Mouse (Mus musculus) layer of hippocampus, adult 2 months (tissue): ENCODE results near the gene Mdm2. TPM values are rescaled to one million over a fixed set of nuclear protein-coding genes. Genes with fewer than 3 reads are reported as not detected.

Source experiments
- DNase-seq, 2 experiments: peaks; one replicate each; pipeline ENCODE4 v3.0.0; 2022; ENCODE audit warnings: low spot score in 2 of 2
- H3K27ac ChIP-seq: fragments of 200-600 bp; 2 replicates; pipeline ENCODE4 v1.8.1; 2022
- H3K4me3 ChIP-seq: fragments of 200-600 bp; 2 replicates; pipeline ENCODE4 v1.8.1; 2022; ENCODE audit warnings: mild to moderate bottlenecking
- CTCF ChIP-seq: fragments of 200-600 bp; conservative IDR thresholded peaks from 2 replicates; pipeline ENCODE4 v1.8.1; 2022; ENCODE audit warnings: antibody characterized with exemption, mild to moderate bottlenecking, moderate library complexity
- total RNA-seq, 2 experiments: library from RNA; stranded (reverse); gene quantifications; 2 replicates each; pipeline ENCODE4 v1.2.3; 2021

Mdm2 gene
- total RNA-seq, 2 experiments from 2014 or later = 55.1 to 66.0 TPM

DNA sequence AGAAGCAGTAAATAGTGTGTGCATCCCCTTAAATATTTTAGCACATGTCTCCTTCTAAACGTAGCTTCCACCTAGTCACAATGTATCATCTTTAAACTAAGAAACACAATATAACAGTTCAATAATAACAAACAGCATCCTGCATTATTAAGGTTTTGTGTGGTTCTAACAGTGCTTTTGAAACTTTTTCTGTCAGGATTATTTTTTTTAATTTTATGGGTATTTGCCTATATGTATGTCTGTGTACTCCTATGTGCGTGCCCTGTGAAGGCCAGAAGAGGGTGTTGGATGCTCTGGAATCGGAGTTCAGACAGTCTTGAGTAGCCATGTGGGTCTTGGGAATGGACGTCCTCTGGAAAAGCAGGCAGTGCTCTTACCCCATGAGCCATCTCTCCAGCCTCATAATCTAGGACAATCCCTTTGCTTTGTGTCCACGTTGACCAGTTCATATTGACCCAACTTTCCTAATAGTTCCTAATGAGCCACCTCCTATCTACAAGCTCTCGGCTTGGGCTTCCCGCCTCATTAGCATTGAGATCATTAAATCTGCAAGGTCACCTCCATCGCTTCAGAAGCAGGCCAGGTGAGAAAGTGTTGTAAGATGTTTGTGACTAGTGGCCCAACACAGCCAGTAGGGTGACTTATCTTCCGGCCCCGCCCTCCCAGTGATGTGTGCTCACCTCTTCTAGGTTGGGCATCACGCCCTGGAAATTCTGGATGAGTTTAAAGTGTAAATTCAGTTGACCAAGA is 61.1 kb downstream of the Mdm2 start:
- no peak for TF ChIP-seq CTCF

DNA sequence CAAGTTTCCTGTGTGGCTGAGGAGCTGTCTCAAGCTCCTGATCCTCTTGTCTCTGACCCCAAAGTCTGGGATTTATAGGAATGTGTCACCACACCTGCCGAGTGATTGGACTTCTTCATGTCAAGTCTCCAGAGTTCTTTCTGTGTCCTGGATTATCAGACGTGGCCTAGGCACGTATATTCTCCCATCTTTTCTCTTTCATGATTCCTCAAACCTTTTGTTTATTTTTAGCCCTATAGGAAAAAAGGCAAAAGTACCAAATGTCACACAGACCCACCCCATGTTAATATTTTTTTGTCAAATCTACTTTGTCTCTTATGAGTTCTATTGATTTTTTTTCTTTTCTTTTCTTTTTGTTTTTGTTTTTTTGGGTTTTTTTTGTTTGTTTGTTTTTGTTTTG is 61.9 kb downstream of the Mdm2 start:
- no peak for DNase-seq
- H3K27ac ChIP-seq = no peak overlapping the region
- H3K4me3 ChIP-seq = no peak overlapping the region
- TF ChIP-seq CTCF = no peak

More for the DNA sequence above, 61.1 kb downstream of the Mdm2 start:
- DNase-seq = no peak
- no peak overlapping the region for H3K27ac ChIP-seq
- H3K4me3 ChIP-seq = no peak overlapping the region

DNA sequence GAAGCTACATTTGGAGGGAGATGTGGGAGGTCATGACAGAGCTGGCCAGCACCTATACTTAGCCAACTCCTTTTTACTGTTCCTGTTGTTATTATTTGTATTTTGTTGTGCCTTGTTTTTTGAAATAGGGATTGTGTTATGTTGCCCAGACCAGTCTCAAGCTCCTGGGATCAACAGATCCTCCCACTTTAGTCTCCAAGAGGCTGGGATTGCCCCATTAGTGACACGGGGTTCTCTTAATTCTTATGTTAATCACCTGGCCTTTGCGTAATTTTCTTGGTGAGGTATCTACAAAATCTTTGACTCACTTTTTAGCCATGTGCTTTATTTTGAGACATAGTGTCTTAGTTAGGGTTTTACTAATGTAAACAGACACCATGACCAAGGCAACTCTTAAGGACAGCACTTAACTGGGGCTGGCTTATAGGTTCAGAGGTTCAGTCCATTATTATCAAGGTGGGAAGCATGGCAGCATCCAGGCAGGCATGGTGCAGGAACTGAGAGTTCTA is 62.5 kb downstream of the Mdm2 start:
- no peak overlapping the region for H3K4me3 ChIP-seq
- 0 out of 2 replicates have a peak overlapping the region, but pooled peaks have one; percentile 25 for H3K27ac ChIP-seq
- DNase-seq = no peak
- no peak for TF ChIP-seq CTCF

DNA sequence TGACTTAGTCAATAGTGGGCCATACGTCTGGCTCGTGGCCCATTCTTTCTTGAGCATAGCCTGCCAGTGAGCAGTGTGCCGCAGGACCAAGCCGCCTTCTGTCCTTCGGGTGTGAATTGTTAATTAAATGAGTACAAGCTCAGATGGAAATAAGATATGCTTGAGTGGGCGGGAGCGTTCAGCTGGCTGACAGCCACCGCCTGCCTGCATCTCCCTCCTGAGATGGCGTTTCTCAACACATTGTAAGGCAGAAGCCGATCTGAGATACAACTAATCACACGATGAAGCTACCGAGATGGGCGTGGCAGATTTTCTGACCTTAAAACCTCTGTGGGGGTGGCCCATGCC is 63.4 kb downstream of the Mdm2 start:
- Histone ChIP-seq H3K27ac (0 out of 2 replicates have a peak overlapping the region, but pooled peaks have one; percentile 25), H3K4me3 (no peak overlapping the region)
- peak; percentile 64 to 78 for DNase-seq
- TF ChIP-seq CTCF = no peak

DNA sequence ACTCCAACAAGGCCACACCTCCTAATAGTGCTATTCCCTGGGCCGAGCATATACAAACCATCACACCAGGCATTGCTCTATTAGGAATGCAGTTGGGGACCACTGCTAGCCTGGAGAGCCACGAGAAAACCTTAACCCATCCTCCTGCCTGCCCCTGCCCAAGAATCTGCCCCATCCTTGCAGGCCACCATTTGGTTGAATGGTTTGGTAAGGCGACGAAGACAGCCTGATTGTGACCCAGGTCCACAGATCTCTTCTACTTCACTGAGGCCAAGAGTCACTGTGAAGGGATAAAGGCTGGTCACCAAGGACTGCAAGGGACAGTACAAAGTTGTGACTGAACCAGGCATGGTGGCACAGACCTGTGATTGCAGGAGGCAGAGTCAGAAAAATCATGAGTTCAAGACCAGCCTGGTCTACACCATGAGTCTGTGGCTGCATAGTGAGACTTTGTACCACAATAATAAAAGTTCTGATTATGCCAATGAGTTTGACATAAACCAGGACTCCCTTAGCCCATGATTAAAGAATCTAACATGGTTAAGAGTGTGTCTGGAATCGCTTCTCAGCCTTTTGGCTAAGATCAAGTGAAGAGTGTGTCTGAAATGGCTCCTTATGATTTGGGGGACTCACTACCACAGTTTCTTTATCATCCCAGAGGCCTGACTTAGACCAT is 63.9 kb downstream of the Mdm2 start:
- H3K4me3 ChIP-seq = no peak overlapping the region
- no peak for DNase-seq
- no peak overlapping the region for H3K27ac ChIP-seq
- no peak for TF ChIP-seq CTCF

DNA sequence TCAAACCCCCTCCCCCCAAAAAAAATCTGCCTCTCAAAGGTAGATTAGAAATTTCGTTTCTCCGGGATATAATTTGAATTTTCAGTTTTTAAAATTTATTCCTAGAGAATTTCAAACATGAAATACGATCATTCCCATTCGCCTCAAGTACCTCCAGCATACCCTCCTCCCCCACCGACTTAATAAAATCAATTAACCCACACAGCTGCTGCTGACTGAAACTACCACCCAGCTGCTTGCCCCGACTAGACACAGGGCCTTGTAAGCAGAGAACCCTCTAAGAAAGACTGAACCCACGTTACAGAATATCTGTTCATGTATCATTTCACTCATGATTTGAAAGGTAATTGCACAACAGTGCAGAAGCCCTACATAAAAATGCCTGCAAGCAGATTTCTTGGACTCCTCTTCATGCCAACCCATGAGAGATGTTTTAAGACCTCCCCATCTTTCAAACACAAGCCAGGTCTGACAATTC is 65.0 kb downstream of the Mdm2 start:
- DNase-seq = no peak
- no peak overlapping the region for H3K4me3 ChIP-seq
- no peak overlapping the region for H3K27ac ChIP-seq
- no peak for TF ChIP-seq CTCF

DNA sequence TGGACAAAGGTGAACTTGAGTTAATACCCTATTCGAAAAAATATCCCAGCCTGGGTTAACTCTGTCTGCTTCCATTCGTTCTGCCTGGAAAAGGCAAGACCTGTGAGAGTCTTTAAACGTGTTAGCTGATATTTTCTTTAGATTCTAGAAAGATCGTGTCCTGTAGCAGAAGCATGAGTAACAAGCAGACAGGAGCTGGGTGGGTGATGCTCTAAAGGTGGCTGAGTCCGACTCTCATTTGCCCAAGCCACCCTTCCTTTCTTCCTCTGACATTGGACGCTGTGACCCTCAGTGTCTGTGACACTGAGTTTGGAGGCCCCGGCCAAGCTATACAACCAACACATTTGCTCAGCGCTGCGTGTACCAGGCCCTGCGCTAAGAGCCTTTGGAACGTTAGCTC is 65.7 kb downstream of the Mdm2 start:
- DNase-seq = no peak
- no peak overlapping the region for H3K27ac ChIP-seq

DNA sequence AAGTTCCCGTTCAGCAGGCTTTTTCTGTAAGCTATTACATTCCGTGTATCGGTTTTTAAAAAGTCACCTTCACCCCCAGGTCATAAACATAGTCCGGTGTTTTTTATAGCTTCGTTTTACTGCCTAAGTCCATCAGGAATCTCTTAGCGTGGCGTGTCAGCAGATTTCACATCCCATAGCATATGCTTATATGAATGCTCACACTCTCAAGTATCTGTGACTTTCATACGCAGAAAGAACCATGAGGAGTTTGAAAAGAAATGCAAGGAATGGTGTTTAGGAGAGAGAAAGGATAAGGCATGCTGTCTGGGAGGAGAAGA is 66.2 kb downstream of the Mdm2 start:
- Histone ChIP-seq H3K27ac (no peak overlapping the region), H3K4me3 (no peak overlapping the region)
- TF ChIP-seq CTCF = no peak
- DNase-seq = no peak

More for the DNA sequence above, 65.7 kb downstream of the Mdm2 start:
- H3K4me3 ChIP-seq = no peak overlapping the region
- no peak for TF ChIP-seq CTCF

DNA sequence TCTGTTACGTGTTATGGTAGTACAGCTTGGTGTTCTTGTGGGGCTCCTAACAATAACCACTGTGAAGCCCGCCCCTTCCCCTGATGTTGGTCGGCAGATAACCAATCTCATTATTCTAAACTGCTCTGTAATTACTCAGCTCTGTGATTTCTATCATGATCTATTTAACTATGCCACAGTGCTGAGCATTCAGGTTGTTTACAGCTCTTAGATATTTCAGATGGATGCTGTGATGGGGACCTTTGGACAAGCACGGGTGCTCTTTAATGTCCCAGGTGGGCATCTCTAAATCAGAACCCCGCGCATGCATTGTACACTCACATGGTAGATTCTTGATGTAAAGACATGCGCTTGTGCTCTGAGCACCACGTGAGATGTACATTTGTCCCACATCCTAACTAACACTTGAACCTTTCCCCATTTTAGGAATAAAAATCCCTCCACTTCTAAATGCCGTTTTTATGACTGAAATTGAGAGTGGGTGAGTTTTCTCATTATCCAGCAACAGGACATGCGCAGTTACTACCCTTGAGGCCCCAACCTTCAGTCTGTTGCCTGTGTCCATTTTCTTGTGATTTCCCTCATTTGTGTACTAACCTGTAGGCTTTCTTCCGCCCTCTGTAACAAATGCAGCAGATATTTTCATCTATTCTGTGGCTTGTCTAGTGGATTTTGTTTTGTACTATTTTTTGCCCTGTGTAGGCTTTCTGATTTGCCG is 66.7 kb downstream of the Mdm2 start:
- no peak overlapping the region for H3K4me3 ChIP-seq
- no peak for DNase-seq
- TF ChIP-seq CTCF = no peak
- H3K27ac ChIP-seq = no peak overlapping the region

DNA sequence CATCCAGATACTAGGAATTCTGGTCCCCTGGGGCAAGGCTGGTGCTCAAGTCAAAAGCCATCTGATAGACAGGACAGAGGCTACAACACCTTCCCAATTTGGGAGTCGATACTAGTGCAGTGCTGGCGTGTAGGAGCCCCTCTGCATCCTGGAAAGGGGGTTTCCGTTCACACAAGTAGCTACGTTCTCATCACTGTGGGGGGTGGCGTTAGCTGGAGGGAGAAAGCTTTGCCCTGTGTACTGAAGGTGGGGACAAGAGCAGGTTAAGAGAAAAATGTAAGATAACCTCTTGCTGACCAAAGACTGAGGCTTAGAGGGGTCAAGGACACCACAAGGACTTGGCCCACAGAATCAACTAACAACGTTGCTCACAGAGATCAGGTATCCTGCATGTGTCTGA is 67.3 kb downstream of the Mdm2 start:
- H3K27ac ChIP-seq = no peak overlapping the region
- TF ChIP-seq CTCF = no peak
- DNase-seq = no peak
- no peak overlapping the region for H3K4me3 ChIP-seq

DNA sequence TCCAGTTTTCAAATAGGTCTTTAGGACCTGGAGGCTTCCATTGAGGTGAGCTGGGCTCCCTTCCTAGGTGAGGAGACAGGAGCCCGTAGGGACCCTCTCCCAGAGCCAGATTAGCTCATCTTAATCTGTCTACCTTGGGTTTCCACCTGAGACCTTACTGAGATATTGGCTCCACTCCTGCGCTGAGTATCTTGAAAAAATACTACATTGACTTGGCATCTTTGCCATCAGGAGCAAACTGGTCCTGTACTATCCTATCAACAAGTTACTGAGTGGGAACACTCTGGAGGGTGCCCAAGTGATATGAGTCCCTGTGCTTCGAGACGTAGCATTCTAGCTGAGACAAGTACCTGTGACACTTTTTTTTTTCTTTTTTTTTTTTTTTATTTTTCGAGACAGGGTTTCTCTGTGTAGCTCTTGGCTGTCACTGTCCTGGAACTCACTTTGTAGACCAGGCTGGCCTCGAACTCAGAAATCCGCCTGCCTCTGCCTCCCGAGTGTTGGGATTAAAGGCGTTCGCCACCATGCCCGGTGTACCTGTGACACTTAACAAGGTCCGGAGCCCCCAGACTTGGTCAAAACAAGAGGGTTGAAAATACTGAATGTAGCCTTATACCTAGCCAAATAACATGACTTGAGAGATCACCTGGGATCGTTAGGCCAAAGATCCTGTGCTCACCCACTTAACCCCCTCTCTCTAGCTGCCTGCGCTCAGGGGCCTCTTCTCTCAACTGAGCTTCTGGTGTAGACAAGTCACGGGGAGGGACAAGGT is 67.9 kb downstream of the Mdm2 start:
- Histone ChIP-seq H3K27ac (no peak overlapping the region), H3K4me3 (no peak overlapping the region)
- TF ChIP-seq CTCF = no peak
- no peak for DNase-seq

DNA sequence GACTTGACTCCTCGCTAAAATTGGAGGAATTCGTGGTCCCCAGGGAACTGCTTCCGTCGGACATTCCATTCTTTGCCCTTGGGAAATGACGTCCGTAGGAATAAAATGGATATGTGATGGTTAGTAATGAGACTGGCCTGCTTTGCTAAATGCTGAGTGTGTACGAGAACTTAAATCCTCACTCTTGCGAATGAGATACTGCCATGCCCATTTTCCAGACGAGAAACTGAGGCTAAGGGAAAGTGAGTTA is 68.4 kb downstream of the Mdm2 start:
- DNase-seq = no peak

More for the DNA sequence above, 68.4 kb downstream of the Mdm2 start:
- H3K27ac ChIP-seq = no peak overlapping the region
- TF ChIP-seq CTCF = no peak
- no peak overlapping the region for H3K4me3 ChIP-seq
